Mouse (Mus musculus) hindbrain, embryonic 12.5 days (tissue): ENCODE data around the gene Atp7a. TPM values are rescaled to one million over a fixed set of nuclear protein-coding genes. Genes with fewer than 3 reads are reported as not detected.

ENCODE experiments used
- ATAC-seq: fragments of 200-750 bp; cut with Nextera tagmentation; 2 replicates; pipeline ENCODE4 v1.8.0; 2017; ENCODE audit warnings: moderate TSS enrichment; ENCODE audit not compliant: low FRiP score
- H3K27ac ChIP-seq: fragments of 300-500 bp; sonication (generic); 2 replicates; pipeline ENCODE4 v1.5.1; 2016; ENCODE audit warnings: mild to moderate bottlenecking
- H3K27me3 ChIP-seq: fragments of 300-500 bp; sonication (generic); 2 replicates; pipeline ENCODE4 v1.6.1; 2016; ENCODE audit warnings: mild to moderate bottlenecking
- H3K36me3 ChIP-seq: fragments of 300-500 bp; sonication (generic); 2 replicates; pipeline ENCODE4 v1.6.1; 2016; ENCODE audit warnings: mild to moderate bottlenecking
- H3K4me1 ChIP-seq: fragments of 300-500 bp; sonication (generic); 2 replicates; pipeline ENCODE4 v1.6.1; 2016
- H3K4me2 ChIP-seq: fragments of 300-500 bp; sonication (generic); replicated peaks from 2 replicates; pipeline ENCODE4 v1.6.1; 2016; ENCODE audit warnings: mild to moderate bottlenecking
- H3K4me3 ChIP-seq: fragments of 300-500 bp; sonication (generic); 2 replicates; pipeline ENCODE4 v1.5.1; 2016; ENCODE audit warnings: mild to moderate bottlenecking
- H3K9ac ChIP-seq: fragments of 300-500 bp; sonication (generic); 2 replicates; pipeline ENCODE4 v1.6.1; 2016; ENCODE audit warnings: mild to moderate bottlenecking, moderate library complexity
- H3K9me3 ChIP-seq: fragments of 300-500 bp; sonication (generic); replicated peaks from 2 replicates; pipeline ENCODE4 v1.6.1; 2016; ENCODE audit warnings: mild to moderate bottlenecking
- WGBS: fragments of 180-500 bp; shearing (Covaris S2); methylation state at CpG from one replicate; pipeline ENCODE4 v1.1.7; 2016; 5-methylcytosine and 5-hydroxymethylcytosine counted together
- polyA plus RNA-seq: library from polyadenylated mRNA; unstranded; fragments of >200 nt; fragmentation: Nextera tagmentation; extraction: Ambion mirVana; gene quantifications from 2 replicates; pipeline ENCODE4 v1.2.1, GENCODE M21; 2016

Gene Atp7a
- polyA plus RNA-seq, 1 experiment from 2014 or later = 29.1 TPM

- no peak for ATAC-seq
- Histone ChIP-seq H3K27me3 (no peaks in the 10 kb centered on the region), H3K9ac (no peak overlapping the region), H3K4me3 (no peak overlapping the region), H3K4me1 (no peaks in the 10 kb centered on the region), H3K27ac (no peak overlapping the region), H3K4me2 (no peak overlapping the region), H3K9me3 (no peaks in the 10 kb centered on the region), H3K36me3 (0 out of 2 replicates have a peak, but pooled peaks cover 3% of the 10 kb centered on the region)
- WGBS = 90% methylated on average over 2 of the region's 2 CpGs
Observed at GRCm38 (mm10) chrX:106085564-106085963, 58.5 kb downstream of the Atp7a start.

GRCm38 (mm10) chrX:106092939-106093338 lies 65.9 kb downstream of the Atp7a start:
- no peaks in the 10 kb centered on the region for H3K4me1 ChIP-seq
- ATAC-seq = no peak
- no peaks in the 10 kb centered on the region for H3K27me3 ChIP-seq
- no peak overlapping the region for H3K4me2 ChIP-seq
- H3K36me3 ChIP-seq = no peaks in the 10 kb centered on the region
- no peaks in the 10 kb centered on the region for H3K9me3 ChIP-seq
- no peak overlapping the region for H3K4me3 ChIP-seq
- H3K27ac ChIP-seq = 0 out of 2 replicates have a peak overlapping the region, but pooled peaks have one; percentile 35
- no peak overlapping the region for H3K9ac ChIP-seq
- WGBS = 33% methylated on average over 5 of the region's 5 CpGs

- ATAC-seq = no peak
- Histone ChIP-seq H3K4me1 (no peaks in the 10 kb centered on the region), H3K27ac (no peak overlapping the region), H3K4me3 (no peak overlapping the region), H3K9me3 (no peaks in the 10 kb centered on the region), H3K27me3 (no peaks in the 10 kb centered on the region), H3K36me3 (0 out of 2 replicates have a peak, but pooled peaks cover 4% of the 10 kb centered on the region), H3K4me2 (no peak overlapping the region), H3K9ac (no peak overlapping the region)
- WGBS = 79% methylated on average over 2 of the region's 2 CpGs
Observed at GRCm38 (mm10) chrX:106105464-106105863, 78.4 kb downstream of the Atp7a start.

GRCm38 (mm10) chrX:106113881-106114280 lies 86.8 kb downstream of the Atp7a start:
- Histone ChIP-seq H3K4me2 (no peak overlapping the region), H3K36me3 (0 out of 2 replicates have a peak, but pooled peaks cover 10% of the 10 kb centered on the region), H3K4me1 (no peaks in the 10 kb centered on the region), H3K27me3 (no peaks in the 10 kb centered on the region), H3K9ac (no peak overlapping the region), H3K27ac (no peak overlapping the region), H3K9me3 (no peaks in the 10 kb centered on the region), H3K4me3 (no peak overlapping the region)
- ATAC-seq = no peak
- 93% methylated on average over 4 of the region's 4 CpGs for WGBS

GRCm38 (mm10) chrX:106114674-106115073 lies 87.6 kb downstream of the Atp7a start:
- Histone ChIP-seq H3K36me3 (0 out of 2 replicates have a peak, but pooled peaks cover 10% of the 10 kb centered on the region), H3K27me3 (no peaks in the 10 kb centered on the region), H3K4me3 (no peak overlapping the region), H3K9ac (no peak overlapping the region), H3K4me1 (no peaks in the 10 kb centered on the region), H3K27ac (no peak overlapping the region), H3K9me3 (no peaks in the 10 kb centered on the region), H3K4me2 (no peak overlapping the region)
- WGBS = 94% methylated on average over 1 of the region's 1 CpGs
- ATAC-seq = no peak

- no peak overlapping the region for H3K4me3 ChIP-seq
- WGBS = 80% methylated on average over 2 of the region's 2 CpGs
Observed at GRCm38 (mm10) chrX:106122823-106123222, 95.7 kb downstream of the Atp7a start.

GRCm38 (mm10) chrX:106128283-106128682 lies 101.2 kb downstream of the Atp7a start:
- no peak for ATAC-seq
- H3K27ac ChIP-seq = no peak overlapping the region
- H3K9me3 ChIP-seq = no peaks in the 10 kb centered on the region
- no peak overlapping the region for H3K9ac ChIP-seq
- 80% methylated on average over 6 of the region's 6 CpGs for WGBS
- no peaks in the 10 kb centered on the region for H3K27me3 ChIP-seq
- H3K4me1 ChIP-seq = no peaks in the 10 kb centered on the region
- no peaks in the 10 kb centered on the region for H3K36me3 ChIP-seq
- H3K4me3 ChIP-seq = no peak overlapping the region
- no peak overlapping the region for H3K4me2 ChIP-seq

More at GRCm38 (mm10) chrX:106122823-106123222, 95.7 kb downstream of the Atp7a start:
- Histone ChIP-seq H3K9ac (no peak overlapping the region), H3K27me3 (no peaks in the 10 kb centered on the region), H3K4me1 (no peaks in the 10 kb centered on the region), H3K36me3 (no peaks in the 10 kb centered on the region), H3K9me3 (no peaks in the 10 kb centered on the region), H3K27ac (no peak overlapping the region), H3K4me2 (no peak overlapping the region)
- no peak for ATAC-seq

GRCm38 (mm10) chrX:106129877-106130276 lies 102.8 kb downstream of the Atp7a start:
- H3K9me3 ChIP-seq = no peaks in the 10 kb centered on the region
- H3K27me3 ChIP-seq = no peaks in the 10 kb centered on the region
- no peak overlapping the region for H3K27ac ChIP-seq
- WGBS = 90% methylated on average over 4 of the region's 4 CpGs
- H3K9ac ChIP-seq = no peak overlapping the region
- ATAC-seq = no peak
- no peak overlapping the region for H3K4me2 ChIP-seq
- no peaks in the 10 kb centered on the region for H3K36me3 ChIP-seq
- H3K4me3 ChIP-seq = no peak overlapping the region
- H3K4me1 ChIP-seq = no peaks in the 10 kb centered on the region

- H3K4me1 ChIP-seq = no peaks in the 10 kb centered on the region
- 0 out of 2 replicates have a peak, but pooled peaks cover 3% of the 10 kb centered on the region for H3K27me3 ChIP-seq
- H3K36me3 ChIP-seq = no peaks in the 10 kb centered on the region
- H3K4me3 ChIP-seq = no peak overlapping the region
- ATAC-seq = no peak
- H3K27ac ChIP-seq = no peak overlapping the region
- WGBS = 87% methylated on average over 3 of the region's 3 CpGs
- no peaks in the 10 kb centered on the region for H3K9me3 ChIP-seq
- H3K4me2 ChIP-seq = no peak overlapping the region
- no peak overlapping the region for H3K9ac ChIP-seq
Observed at GRCm38 (mm10) chrX:106134916-106135315, 107.8 kb downstream of the Atp7a start.

- no peak overlapping the region for H3K4me3 ChIP-seq
- WGBS = 81% methylated on average over 4 of the region's 4 CpGs
- 0 out of 2 replicates have a peak, but pooled peaks cover 3% of the 10 kb centered on the region for H3K27me3 ChIP-seq
- no peak overlapping the region for H3K27ac ChIP-seq
- no peaks in the 10 kb centered on the region for H3K4me1 ChIP-seq
- no peak for ATAC-seq
- no peak overlapping the region for H3K4me2 ChIP-seq
- H3K9me3 ChIP-seq = no peaks in the 10 kb centered on the region
- no peaks in the 10 kb centered on the region for H3K36me3 ChIP-seq
- no peak overlapping the region for H3K9ac ChIP-seq
Observed at GRCm38 (mm10) chrX:106135484-106135883, 108.4 kb downstream of the Atp7a start.

GRCm38 (mm10) chrX:106135916-106136575 lies 109.0 kb downstream of the Atp7a start:
- no peak overlapping the region for H3K4me3 ChIP-seq
- H3K27me3 ChIP-seq = 0 out of 2 replicates have a peak, but pooled peaks cover 3% of the 10 kb centered on the region
- no peaks in the 10 kb centered on the region for H3K36me3 ChIP-seq
- no peaks in the 10 kb centered on the region for H3K9me3 ChIP-seq
- no peak overlapping the region for H3K9ac ChIP-seq
- no peaks in the 10 kb centered on the region for H3K4me1 ChIP-seq
- H3K4me2 ChIP-seq = no peak overlapping the region
- 74% methylated on average over 12 of the region's 12 CpGs for WGBS
- no peak for ATAC-seq
- H3K27ac ChIP-seq = no peak overlapping the region

- H3K4me1 ChIP-seq = no peaks in the 10 kb centered on the region
- H3K27ac ChIP-seq = no peak overlapping the region
- no peaks in the 10 kb centered on the region for H3K36me3 ChIP-seq
- H3K9ac ChIP-seq = no peak overlapping the region
- H3K27me3 ChIP-seq = 0 out of 2 replicates have a peak, but pooled peaks cover 3% of the 10 kb centered on the region
- no peak overlapping the region for H3K4me2 ChIP-seq
- ATAC-seq = no peak
- no peak overlapping the region for H3K4me3 ChIP-seq
- 84% methylated on average over 13 of the region's 13 CpGs for WGBS
- no peaks in the 10 kb centered on the region for H3K9me3 ChIP-seq
Observed at GRCm38 (mm10) chrX:106139309-106140070, 112.4 kb downstream of the Atp7a start.
